8 mouse cellular contexts compared by ENCODE assay signal in the genomic region with DNA sequence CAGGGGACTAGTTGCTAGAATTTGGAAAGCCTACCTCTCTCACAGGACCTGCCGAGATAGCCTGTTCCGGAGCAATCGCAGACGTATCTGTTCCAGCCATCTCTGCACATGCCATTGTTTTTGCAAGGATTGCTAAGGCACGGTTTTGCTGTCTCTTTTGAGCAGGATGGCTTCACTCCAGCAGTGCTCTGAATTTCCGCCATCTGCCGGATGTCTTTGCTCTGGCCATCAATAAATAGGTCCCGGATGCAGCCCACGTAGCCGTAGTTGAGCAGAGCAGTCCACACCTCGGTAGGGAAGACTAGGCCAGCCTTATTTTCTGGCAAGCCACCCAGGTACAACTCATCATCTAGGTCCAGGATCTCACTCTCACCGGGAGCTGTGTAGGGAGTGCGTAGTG.
DNase-seq lines count a peak whose midpoint lies in the region; ATAC-seq lines count a peak whose summit lies in the region.

No protein-coding gene starts in this region.

- intact Hi-C loops in heart, postnatal 25 days (cut with DNase I): no loop called here
- intact Hi-C loops in left cerebral cortex, postnatal 25 days (cut with DNase I): loop anchor here (5.0 to 10.0 kb wide), 3 partner anchors 75 to 462 kb away; partner anchors contain the start of gene Nrxn1

- peak overlapping the region; percentile 58 for H3K27ac ChIP-seq in hindbrain, embryonic 13.5 days
- H3K27ac ChIP-seq in midbrain, embryonic 16.5 days (ENCODE audit: low read length): no peak overlapping the region

- no peak overlapping the region for H3K9ac ChIP-seq in hindbrain, embryonic 13.5 days
- H3K9ac ChIP-seq in midbrain, embryonic 16.5 days (ENCODE audit: low read depth, low read length): no peak overlapping the region; the same call in 1 of the 2 replicates

- H3K4me2 ChIP-seq in hindbrain, embryonic 13.5 days: no peak overlapping the region
- no peak overlapping the region for H3K4me2 ChIP-seq in midbrain, embryonic 16.5 days (ENCODE audit: low read length)

- H3K4me3 ChIP-seq in hindbrain, embryonic 13.5 days: no peak overlapping the region
- H3K4me3 ChIP-seq in midbrain, embryonic 16.5 days (ENCODE audit: low read depth, low read length): no peak overlapping the region

- 68% methylated on average over 13 of the region's 13 CpGs for WGBS in hindbrain, embryonic 13.5 days
- 75% methylated on average over 13 of the region's 13 CpGs for WGBS in midbrain, embryonic 16.5 days

- peak; percentile 24 for DNase-seq in heart, adult 8-10 months (ENCODE audit: low spot score)
- DNase-seq in heart, postnatal 25 days (ENCODE audit: low spot score): no peak
- peak; percentile 79 for DNase-seq in cerebellum, adult 11 months
- peak; percentile 42 to 75 for DNase-seq in left cerebral cortex, postnatal 25 days (ENCODE audit: low spot score in 2 of 2)
- DNase-seq in spleen, postnatal 36 days (ENCODE audit: low spot score in 2 of 2): no peak
- no peak for DNase-seq in thymus, adult 18-20 months

- no peaks in the 10 kb centered on the region for H3K27me3 ChIP-seq in hindbrain, embryonic 13.5 days
- H3K27me3 ChIP-seq in midbrain, embryonic 16.5 days (ENCODE audit: control insufficient read depth, insufficient read depth, low read depth, low read length): no peaks in the 10 kb centered on the region

- no peaks in the 10 kb centered on the region for H3K36me3 ChIP-seq in hindbrain, embryonic 13.5 days
- no peaks in the 10 kb centered on the region for H3K36me3 ChIP-seq in midbrain, embryonic 16.5 days (ENCODE audit: control insufficient read depth, insufficient read depth, low read length)

- ATAC-seq in hindbrain, embryonic 13.5 days (ENCODE audit: low FRiP score): no peak
- ATAC-seq in midbrain, embryonic 16.5 days: no peak

- no peaks in the 10 kb centered on the region for H3K9me3 ChIP-seq in hindbrain, embryonic 13.5 days
- H3K9me3 ChIP-seq in midbrain, embryonic 16.5 days (replicated peaks; ENCODE audit: control insufficient read depth, low read length, poor library complexity, severe bottlenecking): no peaks in the 10 kb centered on the region

- H3K4me1 ChIP-seq in hindbrain, embryonic 13.5 days (replicated peaks): peaks cover 10% of the 10 kb centered on the region
- 0 out of 2 replicates have a peak, but pooled peaks cover 2% of the 10 kb centered on the region for H3K4me1 ChIP-seq in midbrain, embryonic 16.5 days (ENCODE audit: control insufficient read depth, insufficient read depth, low read length)

Comparison
In these comparisons a context has a peak if more than half of its experiments do, and no peak if none do; other contexts are left out.
1. DNase-seq: peak in heart, adult 8-10 months (single experiment), cerebellum, adult 11 months (single experiment) and left cerebral cortex, postnatal 25 days (2 of 2); none in heart, postnatal 25 days (single experiment), spleen, postnatal 36 days (0 of 2) and thymus, adult 18-20 months (0 of 2).